Mouse (Mus musculus) layer of hippocampus, adult 9-11 months (tissue): Measurements from ENCODE around the gene Cit.

Source experiments
- DNase-seq: peaks from one replicate; pipeline ENCODE4 v3.0.0; 2022

Gene Cit

GRCm38 (mm10) chr5:115977266-115977665 lies 132.2 kb downstream of the Cit start:
- DNase-seq = no peak

- DNase-seq = no peak
These were observed 132.7 kb downstream of the Cit start for GRCm38 (mm10) chr5:115977757-115978156.

GRCm38 (mm10) chr5:115978255-115978654 lies 133.2 kb downstream of the Cit start:
- DNase-seq = no peak

GRCm38 (mm10) chr5:115979134-115979696 lies 134.1 kb downstream of the Cit start:
- DNase-seq = no peak

- no peak for DNase-seq
These were observed 135.5 kb downstream of the Cit start for GRCm38 (mm10) chr5:115980537-115980936.

- DNase-seq = no peak
These were observed 137.7 kb downstream of the Cit start for GRCm38 (mm10) chr5:115982671-115983373.

- no peak for DNase-seq
These were observed 139.3 kb downstream of the Cit start for GRCm38 (mm10) chr5:115984392-115984791.

- DNase-seq = no peak
These were observed 140.0 kb downstream of the Cit start for GRCm38 (mm10) chr5:115985101-115985500.

- DNase-seq = no peak
These were observed 142.2 kb downstream of the Cit start for GRCm38 (mm10) chr5:115987284-115987683.

GRCm38 (mm10) chr5:115991717-115992116 lies 146.6 kb downstream of the Cit start:
- no peak for DNase-seq

GRCm38 (mm10) chr5:115994101-115994500 lies 149.0 kb downstream of the Cit start:
- DNase-seq = no peak

GRCm38 (mm10) chr5:115997376-115997775 lies 152.3 kb downstream of the Cit start:
- no peak for DNase-seq

GRCm38 (mm10) chr5:116003154-116003553 lies 158.1 kb downstream of the Cit start:
- DNase-seq = no peak

GRCm38 (mm10) chr5:116003825-116004224 lies 158.7 kb downstream of the Cit start:
- no peak for DNase-seq

- DNase-seq = peak; percentile 76
These were observed 159.2 kb downstream of the Cit start for GRCm38 (mm10) chr5:116004271-116004670.

GRCm38 (mm10) chr5:116006324-116007099 lies 161.4 kb downstream of the Cit start:
- DNase-seq = no peak

- no peak for DNase-seq
These were observed 162.6 kb downstream of the Cit start for GRCm38 (mm10) chr5:116007723-116008122.

GRCm38 (mm10) chr5:116009091-116009851 lies 164.2 kb downstream of the Cit start:
- no peak for DNase-seq

- DNase-seq = no peak
These were observed 165.0 kb downstream of the Cit start for GRCm38 (mm10) chr5:116009884-116010627.

GRCm38 (mm10) chr5:116011700-116012099 lies 166.6 kb downstream of the Cit start:
- no peak for DNase-seq

GRCm38 (mm10) chr5:116012503-116012902 lies 167.4 kb downstream of the Cit start:
- no peak for DNase-seq

- no peak for DNase-seq
These were observed 168.7 kb downstream of the Cit start for GRCm38 (mm10) chr5:116013821-116014220.
